Mouse (Mus musculus) liver, adult 10 weeks (tissue): Measurements from ENCODE around the gene Rnft2. TPM values are rescaled to one million over a fixed set of nuclear protein-coding genes. Genes with fewer than 3 reads are reported as not detected.

ENCODE experiments used
- polyA plus RNA-seq: library from polyadenylated mRNA; stranded (reverse); fragments of 350-450 nt; fragmentation: Illumina TruSeq; extraction: RNeasy Lipid Tissue Mini Kit (QIAGEN cat#74804); gene quantifications from one replicate; pipeline ENCODE4 v1.2.3, GENCODE M21; 2014; ENCODE audit warnings: low read depth, low replicate concordance

Rnft2 gene
- polyA plus RNA-seq, result not detected

GRCm38 (mm10) chr5:118244606-118245443 is at the start of gene Rnft2, which contains the start of gene 2410131K14Rik:
Rnft2 (minus strand) TSS chr5:118245116.
2410131K14Rik (plus strand) TSS chr5:118245227.

GRCm38 (mm10) chr5:118164581-118164980 is 80.3 kb downstream of the Rnft2 start, which contains the start of gene Hrk:
Hrk (plus strand) TSS chr5:118164648.

DNA sequence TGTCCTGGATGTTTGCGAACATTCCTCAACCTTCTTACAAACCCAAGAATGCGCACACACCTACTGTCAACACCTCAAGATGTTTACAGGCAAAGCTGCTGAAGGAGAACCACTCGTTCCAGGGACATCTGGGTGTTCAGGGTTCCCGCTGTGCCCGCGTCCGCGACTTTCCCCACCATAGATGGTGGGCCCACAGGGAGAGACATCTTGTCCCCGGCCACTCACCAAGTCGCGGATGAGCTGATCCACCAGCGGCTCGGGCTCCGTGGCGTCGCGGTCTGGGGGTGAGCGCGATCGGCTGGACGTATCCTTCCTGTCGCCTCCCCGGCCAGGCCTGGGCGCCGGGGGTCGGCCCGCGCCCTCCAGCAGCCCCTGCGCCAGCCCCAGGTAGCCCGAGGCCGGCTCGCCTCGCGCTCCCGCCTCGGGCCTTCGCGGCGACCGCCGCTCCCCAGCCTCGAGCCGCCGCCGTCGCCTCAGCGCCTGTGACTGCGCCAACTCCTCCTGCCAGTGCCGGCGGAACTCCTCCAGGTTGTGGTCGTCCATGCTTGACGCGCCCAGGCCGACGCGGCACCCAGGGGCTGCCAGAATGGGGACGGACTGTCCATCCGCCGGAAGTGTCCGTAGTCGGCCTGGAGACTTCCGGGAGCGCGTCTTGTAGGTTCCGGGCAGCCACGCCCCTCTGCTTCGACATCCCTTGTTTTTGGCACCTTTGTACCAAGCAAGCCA is 89.9 kb downstream of the Rnft2 start, which contains the start of gene Fbxw8:
Gene Fbxw8, minus strand, starts transcription at position 626 of the 726 bp plus-strand sequence.

Other genes starting within 250 kb of the Rnft2 start
- not detected for gene Tesc, start 217.4 kb downstream of the Rnft2 start, polyA plus RNA-seq
- 1.9 TPM for gene Fbxw8, start 89.7 kb downstream of the Rnft2 start, polyA plus RNA-seq
- 0.08 TPM for gene Hrk, start 80.5 kb downstream of the Rnft2 start, polyA plus RNA-seq
- gene 2410131K14Rik, start 111 bp upstream of the Rnft2 start, polyA plus RNA-seq, result 0.79 TPM